Mouse (Mus musculus): ENCODE data around the gene Aldh4a1. TPM values are rescaled to one million over a fixed set of nuclear protein-coding genes. Genes with fewer than 3 reads are reported as not detected.

Gene Aldh4a1
- polyA plus RNA-seq (2015; fragmentation: Nextera tagmentation; extraction: Ambion mirVana) = 29.5 and 29.6 TPM in 2 replicates

DNA sequence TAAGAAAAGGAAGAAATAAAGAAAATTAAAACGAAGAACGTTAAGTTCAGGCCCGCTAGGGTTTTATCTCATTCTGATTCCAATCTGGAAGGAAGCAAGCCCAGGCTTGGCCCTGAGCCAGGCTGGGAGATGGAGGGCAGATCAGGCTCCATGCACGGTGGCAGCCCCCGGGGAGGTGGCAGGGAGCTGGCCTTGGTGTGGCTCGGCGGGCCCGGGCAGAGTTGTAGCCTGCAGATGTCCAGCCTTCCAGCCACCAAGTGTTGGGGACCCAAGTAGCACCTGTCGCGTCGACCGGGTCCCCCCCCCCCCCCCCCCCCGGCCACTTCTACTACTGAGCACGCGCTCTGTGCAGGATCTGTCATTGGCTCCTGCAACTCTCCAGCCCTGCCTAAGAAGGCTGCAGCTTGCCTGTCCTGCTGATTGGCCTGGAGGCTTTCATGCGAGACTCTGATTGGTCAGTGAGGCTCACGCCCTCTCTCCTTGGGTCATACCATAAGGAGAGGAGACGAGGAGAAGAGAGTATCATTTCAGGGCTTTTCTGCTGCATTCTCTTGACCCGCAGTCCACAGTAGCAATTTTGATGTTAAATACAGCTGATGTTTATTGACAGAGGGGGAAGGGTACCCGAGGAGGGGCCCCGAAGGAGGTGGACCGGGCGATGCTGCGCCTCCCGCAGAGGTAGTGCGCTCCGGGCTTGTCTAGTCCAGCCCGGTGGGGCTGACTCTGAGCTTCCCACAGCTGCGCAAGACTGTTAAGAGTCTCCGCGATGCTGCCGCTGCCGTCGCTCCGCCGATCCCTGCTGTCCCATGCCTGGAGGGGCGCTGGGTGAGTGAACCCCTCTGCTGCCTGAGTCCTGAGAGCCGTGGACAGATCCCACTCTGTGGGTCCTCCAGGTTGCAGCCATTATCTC is at the start of gene Aldh4a1:
Gene Aldh4a1 (plus strand): TSS at position 494 of the 910 bp plus-strand sequence.
- 1% methylated on average over 35 of the region's 38 CpGs for WGBS
- no peaks in the 10 kb centered on the region for H3K9me3 ChIP-seq
- H3K27me3 ChIP-seq = no peaks in the 10 kb centered on the region
- H3K4me2 ChIP-seq = peak within 1 kb of the TSS; percentile 85
- peak; percentile 98 for ATAC-seq (ENCODE audit: insufficient number of reproducible peaks, insufficient read depth, low FRiP score, low TSS enrichment, low read depth)
- H3K9ac ChIP-seq = peak within 1 kb of the TSS; percentile 81
- peak within 1 kb of the TSS; percentile 85 for H3K27ac ChIP-seq
- H3K4me3 ChIP-seq = peak within 1 kb of the TSS; percentile 76
- H3K4me1 ChIP-seq = peaks cover 20% of the 10 kb centered on the region
- H3K36me3 ChIP-seq = no peaks in the 10 kb centered on the region

GRCm38 (mm10) chr4:139572928-139573512 is 49.6 kb upstream of the Aldh4a1 start:
- no peak overlapping the region for H3K27ac ChIP-seq
- H3K36me3 ChIP-seq = no peaks in the 10 kb centered on the region
- H3K9ac ChIP-seq = peak overlapping the region; percentile 69; the same call in 1 of the 2 replicates
- no peaks in the 10 kb centered on the region for H3K9me3 ChIP-seq
- H3K4me3 ChIP-seq = no peak overlapping the region
- peaks cover 5% of the 10 kb centered on the region for H3K27me3 ChIP-seq
- H3K4me2 ChIP-seq = no peak overlapping the region
- no peak for ATAC-seq (ENCODE audit: insufficient number of reproducible peaks, insufficient read depth, low FRiP score, low TSS enrichment, low read depth)
- peaks cover 28% of the 10 kb centered on the region for H3K4me1 ChIP-seq
- 79% methylated on average over 12 of the region's 12 CpGs for WGBS

DNA sequence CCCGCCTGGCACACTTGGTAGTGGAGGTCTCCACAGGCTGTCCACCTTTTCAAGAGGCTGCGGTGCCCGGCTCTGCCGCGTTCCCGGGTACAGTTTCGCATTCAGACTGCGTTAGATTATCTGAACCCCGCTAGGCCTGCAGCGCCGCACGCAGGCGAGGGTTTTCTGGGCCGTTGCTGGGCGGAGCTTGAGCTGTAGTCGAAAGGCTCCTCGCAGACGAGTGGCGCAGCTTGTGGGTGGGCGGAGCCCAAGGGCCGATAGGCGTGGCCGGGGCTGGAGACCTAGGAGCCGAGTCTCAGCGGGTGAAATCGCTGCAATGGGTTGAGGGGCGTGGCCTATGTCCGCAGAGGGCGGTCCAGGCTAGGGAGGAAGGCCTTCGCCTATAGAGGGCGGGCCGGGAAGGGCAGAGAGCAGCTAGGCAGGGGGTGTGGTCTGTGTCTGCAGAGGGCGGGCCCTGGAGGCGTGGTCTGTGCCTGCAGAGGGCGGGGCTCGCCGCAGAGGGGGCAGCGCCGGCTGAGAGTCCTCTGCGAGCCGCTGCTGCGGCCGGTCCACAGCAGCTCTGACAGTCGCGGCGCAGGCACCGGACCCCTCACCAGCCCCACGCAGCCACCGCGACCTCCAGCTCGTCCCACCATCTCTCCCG is 48.4 kb upstream of the Aldh4a1 start:
- Histone ChIP-seq H3K36me3 (no peaks in the 10 kb centered on the region), H3K4me3 (peak overlapping the region; percentile 86), H3K4me1 (peaks cover 37% of the 10 kb centered on the region), H3K27me3 (peaks cover 5% of the 10 kb centered on the region), H3K4me2 (peak overlapping the region; percentile 96), H3K9ac (peak overlapping the region; percentile 92), H3K27ac (peak overlapping the region; percentile 86), H3K9me3 (no peaks in the 10 kb centered on the region)
- under 1% methylated on average over 32 of the region's 52 CpGs for WGBS
- ATAC-seq (ENCODE audit: insufficient number of reproducible peaks, insufficient read depth, low FRiP score, low TSS enrichment, low read depth) = peak; percentile 95

DNA sequence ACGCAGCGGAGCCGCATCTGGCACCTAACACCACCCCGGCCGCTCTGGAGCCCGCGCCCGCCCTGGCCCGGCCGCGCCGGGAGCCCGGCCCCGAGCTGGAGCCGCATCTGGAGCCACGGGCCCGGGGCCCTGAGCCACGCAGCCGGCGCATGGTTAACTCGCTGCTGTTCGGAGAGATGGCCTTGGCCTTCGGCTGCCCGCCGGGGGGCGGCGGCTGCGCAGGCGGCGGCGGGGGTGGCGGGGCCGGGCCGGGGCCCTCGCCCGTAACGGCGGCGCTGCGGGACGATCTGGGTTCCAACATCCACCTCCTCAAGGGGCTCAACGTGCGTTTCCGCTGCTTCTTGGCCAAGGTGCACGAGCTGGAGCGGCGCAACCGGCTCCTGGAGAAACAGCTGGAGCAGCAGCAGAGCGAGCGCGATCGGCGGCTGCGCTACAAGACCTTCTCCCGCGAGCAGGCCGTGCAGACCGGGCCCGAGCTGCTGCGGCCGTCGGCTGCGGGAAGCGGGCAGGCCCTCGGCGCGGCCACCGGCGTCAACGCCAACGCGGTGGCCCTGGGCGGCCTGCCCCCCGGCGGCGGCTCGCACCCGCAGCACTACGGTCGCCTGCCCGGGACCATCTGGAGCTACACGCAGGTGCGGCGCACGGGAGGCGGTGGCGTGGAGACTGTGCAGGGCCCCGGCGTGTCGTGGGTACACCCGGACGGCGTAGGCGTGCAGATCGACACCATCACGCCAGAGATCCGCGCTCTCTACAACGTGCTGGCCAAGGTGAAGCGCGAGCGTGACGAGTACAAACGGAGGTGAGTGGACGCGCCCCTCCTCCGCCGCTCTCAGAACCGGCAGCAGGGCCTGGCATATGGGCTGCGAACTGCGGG is 47.6 kb upstream of the Aldh4a1 start:
- peak; percentile 56 for ATAC-seq (ENCODE audit: insufficient number of reproducible peaks, insufficient read depth, low FRiP score, low TSS enrichment, low read depth)

GRCm38 (mm10) chr4:139575673-139576003 is 47.0 kb upstream of the Aldh4a1 start:
- peaks cover 51% of the 10 kb centered on the region for H3K4me1 ChIP-seq
- H3K4me3 ChIP-seq = peak overlapping the region; percentile 86
- H3K27ac ChIP-seq = peak overlapping the region; percentile 86
- peak overlapping the region; percentile 96 for H3K4me2 ChIP-seq
- 8% methylated on average over 14 of the region's 14 CpGs for WGBS
- peaks cover 5% of the 10 kb centered on the region for H3K27me3 ChIP-seq
- H3K9ac ChIP-seq = peak overlapping the region; percentile 92
- ATAC-seq (ENCODE audit: insufficient number of reproducible peaks, insufficient read depth, low FRiP score, low TSS enrichment, low read depth) = no peak
- H3K36me3 ChIP-seq = no peaks in the 10 kb centered on the region
- no peaks in the 10 kb centered on the region for H3K9me3 ChIP-seq

More for the DNA sequence above, 47.6 kb upstream of the Aldh4a1 start:
- H3K9ac ChIP-seq = peak overlapping the region; percentile 92
- H3K9me3 ChIP-seq = no peaks in the 10 kb centered on the region
- peaks cover 45% of the 10 kb centered on the region for H3K4me1 ChIP-seq
- H3K4me3 ChIP-seq = peak overlapping the region; percentile 86
- H3K27me3 ChIP-seq = peaks cover 5% of the 10 kb centered on the region
- under 1% methylated on average over 102 of the region's 111 CpGs for WGBS
- no peaks in the 10 kb centered on the region for H3K36me3 ChIP-seq
- peak overlapping the region; percentile 96 for H3K4me2 ChIP-seq
- H3K27ac ChIP-seq = peak overlapping the region; percentile 86

GRCm38 (mm10) chr4:139576251-139576880 is 46.3 kb upstream of the Aldh4a1 start:
- Histone ChIP-seq H3K27me3 (peaks cover 5% of the 10 kb centered on the region), H3K4me3 (peak overlapping the region; percentile 86), H3K9me3 (no peaks in the 10 kb centered on the region), H3K9ac (peak overlapping the region; percentile 92), H3K4me2 (peak overlapping the region; percentile 96), H3K36me3 (no peaks in the 10 kb centered on the region), H3K4me1 (peaks cover 58% of the 10 kb centered on the region), H3K27ac (no peak overlapping the region)
- WGBS = 36% methylated on average over 14 of the region's 14 CpGs
- no peak for ATAC-seq (ENCODE audit: insufficient number of reproducible peaks, insufficient read depth, low FRiP score, low TSS enrichment, low read depth)

GRCm38 (mm10) chr4:139577006-139577405 is 45.7 kb upstream of the Aldh4a1 start:
- ATAC-seq (ENCODE audit: insufficient number of reproducible peaks, insufficient read depth, low FRiP score, low TSS enrichment, low read depth) = no peak
- H3K36me3 ChIP-seq = no peaks in the 10 kb centered on the region
- 81% methylated on average over 7 of the region's 7 CpGs for WGBS
- H3K27ac ChIP-seq = no peak overlapping the region
- H3K4me2 ChIP-seq = peak overlapping the region; percentile 96
- no peaks in the 10 kb centered on the region for H3K9me3 ChIP-seq
- peak overlapping the region; percentile 86; the same call in 1 of the 2 replicates for H3K4me3 ChIP-seq
- H3K9ac ChIP-seq = no peak overlapping the region
- H3K4me1 ChIP-seq = peaks cover 64% of the 10 kb centered on the region
- H3K27me3 ChIP-seq = peaks cover 5% of the 10 kb centered on the region

DNA sequence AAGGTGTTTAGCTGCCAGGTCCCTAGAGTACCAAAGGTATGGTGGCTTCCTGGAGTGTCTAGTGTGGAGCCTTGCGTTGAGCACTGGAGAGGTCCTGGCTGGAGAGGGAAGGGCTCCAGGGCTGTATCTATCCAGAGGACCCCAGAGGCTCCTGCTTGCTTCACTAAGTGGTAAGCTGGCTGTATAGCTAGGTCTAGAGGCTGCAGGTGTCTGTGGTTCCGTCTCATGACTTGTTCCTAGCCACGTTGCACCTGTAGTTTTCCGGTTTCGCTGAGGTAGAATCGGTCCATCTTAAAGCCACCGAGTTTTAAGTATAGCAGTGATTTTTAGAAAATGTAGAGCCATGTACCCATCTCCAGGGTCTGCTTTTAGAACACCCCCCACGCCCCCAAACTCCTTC is 44.3 kb upstream of the Aldh4a1 start:
- no peak overlapping the region for H3K27ac ChIP-seq
- H3K9ac ChIP-seq = no peak overlapping the region
- no peaks in the 10 kb centered on the region for H3K9me3 ChIP-seq
- peaks cover 78% of the 10 kb centered on the region for H3K4me1 ChIP-seq
- WGBS = 88% methylated on average over 8 of the region's 8 CpGs
- H3K27me3 ChIP-seq = no peaks in the 10 kb centered on the region
- no peak for ATAC-seq (ENCODE audit: insufficient number of reproducible peaks, insufficient read depth, low FRiP score, low TSS enrichment, low read depth)
- H3K4me2 ChIP-seq = no peak overlapping the region
- no peak overlapping the region for H3K4me3 ChIP-seq
- no peaks in the 10 kb centered on the region for H3K36me3 ChIP-seq

DNA sequence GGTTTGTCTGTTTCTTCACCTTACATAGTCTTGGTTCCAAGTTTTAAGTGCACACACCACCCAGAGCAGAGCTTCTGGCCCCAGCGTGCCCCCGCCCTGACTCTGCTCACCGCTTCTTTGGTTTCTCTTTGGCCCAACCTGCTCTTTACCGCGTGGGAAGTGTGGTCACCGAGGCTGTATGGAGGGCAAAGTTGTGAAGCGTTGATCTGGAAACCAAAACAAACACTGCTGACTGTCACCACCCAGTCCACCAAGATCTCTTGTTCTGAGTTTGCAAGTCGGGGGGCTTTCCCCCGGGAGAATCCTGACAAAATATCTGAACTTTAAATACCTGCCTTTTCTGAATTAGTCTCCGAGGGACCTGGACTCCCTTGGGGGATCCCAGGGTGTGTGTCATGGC is 43.7 kb upstream of the Aldh4a1 start:
- H3K4me2 ChIP-seq = no peak overlapping the region
- H3K4me3 ChIP-seq = no peak overlapping the region
- H3K9ac ChIP-seq = no peak overlapping the region
- ATAC-seq (ENCODE audit: insufficient number of reproducible peaks, insufficient read depth, low FRiP score, low TSS enrichment, low read depth) = no peak
- WGBS = 55% methylated on average over 10 of the region's 10 CpGs
- H3K36me3 ChIP-seq = no peaks in the 10 kb centered on the region
- no peaks in the 10 kb centered on the region for H3K9me3 ChIP-seq
- no peak overlapping the region for H3K27ac ChIP-seq
- peaks cover 79% of the 10 kb centered on the region for H3K4me1 ChIP-seq
- no peaks in the 10 kb centered on the region for H3K27me3 ChIP-seq

- H3K4me3 ChIP-seq = no peak overlapping the region
- H3K9ac ChIP-seq = no peak overlapping the region
- 56% methylated on average over 6 of the region's 6 CpGs for WGBS
- no peak for ATAC-seq (ENCODE audit: insufficient number of reproducible peaks, insufficient read depth, low FRiP score, low TSS enrichment, low read depth)
- H3K27me3 ChIP-seq = no peaks in the 10 kb centered on the region
- H3K36me3 ChIP-seq = no peaks in the 10 kb centered on the region
- H3K27ac ChIP-seq = no peak overlapping the region
- no peak overlapping the region for H3K4me2 ChIP-seq
- H3K9me3 ChIP-seq = no peaks in the 10 kb centered on the region
- peaks cover 81% of the 10 kb centered on the region for H3K4me1 ChIP-seq
Measured at GRCm38 (mm10) chr4:139579466-139579865, 43.2 kb upstream of the Aldh4a1 start.

Data from embryonic facial prominence, embryonic 13.5 days (tissue).